Mouse (Mus musculus) monocyte, adult 2 months (primary cell): ENCODE data around the gene Det1.
A peak's percentile ranks its signal among the peaks of the same experiment; 100 is the strongest.

Experiments
- DNase-seq, 2 experiments: peaks; one replicate each; pipeline ENCODE4 v3.0.0; 2022; ENCODE audit warnings: low spot score in 2 of 2, low read depth in 1 of 2

Det1 gene

GRCm38 (mm10) chr7:78787793-78788380 is 59.2 kb downstream of the Det1 start:
- DNase-seq: no peak

DNA sequence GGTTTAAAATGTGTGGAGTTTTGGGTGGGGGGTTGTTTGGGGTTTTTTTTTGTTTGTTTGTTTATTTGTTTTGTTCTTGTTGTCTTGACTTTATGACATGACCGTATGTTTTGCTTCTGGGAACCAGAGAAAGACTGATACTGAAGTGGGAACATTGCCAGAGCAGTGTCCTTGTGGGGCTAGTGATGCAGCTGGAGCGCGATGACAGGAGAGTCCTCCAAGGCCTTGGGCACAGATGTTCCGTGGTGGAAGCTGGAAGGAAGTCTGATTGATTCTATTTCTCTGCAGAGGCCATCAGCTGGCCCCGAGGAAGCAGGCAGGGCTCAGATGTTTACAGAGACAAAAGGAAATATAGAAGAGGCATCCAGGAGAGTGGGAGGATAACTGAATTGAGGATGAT is 61.2 kb downstream of the Det1 start:
- DNase-seq: no peak

DNA sequence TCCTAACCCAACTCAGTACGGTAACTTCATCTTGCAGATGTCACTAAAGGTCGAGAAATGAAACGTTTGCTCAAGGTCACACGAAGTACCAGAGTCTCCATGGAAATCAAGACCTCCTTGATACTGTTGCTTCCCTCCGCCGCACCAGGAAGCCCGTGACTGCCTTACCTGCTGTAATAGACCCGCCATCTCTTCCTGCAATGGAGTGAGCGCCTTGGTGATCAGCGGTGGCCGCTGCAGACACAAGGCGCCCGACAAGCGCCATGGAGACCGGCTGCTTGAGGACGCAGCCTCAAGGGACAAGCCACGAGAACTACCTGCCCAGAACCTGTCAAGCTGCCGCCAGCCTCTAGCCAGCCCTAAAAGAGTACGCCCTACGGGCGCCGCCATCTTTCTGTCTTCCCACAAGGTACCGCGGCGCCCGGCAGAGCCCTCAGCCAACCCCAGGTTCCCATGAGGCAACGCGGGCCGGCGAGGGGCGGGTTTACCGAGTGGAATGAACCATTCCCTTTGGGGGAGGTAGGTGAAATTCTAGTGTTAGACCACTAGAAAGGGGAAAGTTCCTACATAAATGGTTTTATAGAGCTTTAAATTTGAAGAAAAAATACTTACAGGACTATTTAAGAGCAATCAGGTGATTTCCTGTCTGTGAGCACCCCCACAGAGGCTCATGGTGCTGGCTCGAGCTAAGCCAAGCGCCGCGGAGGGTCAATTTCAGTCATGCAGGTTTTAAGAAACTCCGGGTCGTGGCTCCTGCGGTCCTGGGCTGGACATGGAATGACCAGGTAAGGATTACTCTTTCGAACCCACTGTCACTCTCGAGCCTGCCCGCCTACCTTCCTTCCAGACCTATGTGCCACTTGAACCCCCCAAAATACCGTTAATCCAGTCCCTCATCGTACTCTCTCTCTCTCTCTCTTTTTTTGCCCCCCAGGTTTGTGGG is 64.2 kb downstream of the Det1 start, which contains the start of the genes Mrps11 and Mrpl46:
Gene Mrps11 (plus strand): TSS at position 481 of the 943 bp plus-strand sequence.
Gene Mrpl46 (minus strand): TSS at position 893 of the 943 bp plus-strand sequence.
- DNase-seq: peak; percentile 55 to 75

- no peak for DNase-seq
Observed at GRCm38 (mm10) chr7:78778741-78779140, 68.3 kb downstream of the Det1 start.
